Comparison of ENCODE assay signal across 22 mouse cellular contexts in genomic region chr4:129588865-129589264, GRCm38 (mm10). TPM values are rescaled to one million over a fixed set of nuclear protein-coding genes. Genes with fewer than 3 reads are reported as not detected.
A peak's percentile ranks its signal among the peaks of the same experiment; 100 is the strongest.
DNase-seq lines count a peak whose midpoint lies in the region; ATAC-seq and TF ChIP-seq lines count a peak whose summit lies in the region.
"Had no signal": no experiment of that assay in that cellular context is flagged by ENCODE, and none has a peak within 500 bp of the region (broad histone marks: within the 10 kb centered on the region; RNA-seq: fewer than 3 reads in every experiment).

No protein-coding gene starts in this region.

- WGBS in stomach, embryonic 15.5 days: 83% methylated on average over 4 of the region's 4 CpGs
- WGBS in stomach, postnatal 0 days: 70% methylated on average over 4 of the region's 4 CpGs
- 40% methylated on average over 4 of the region's 4 CpGs for WGBS in liver, embryonic 11.5 days
- 37% methylated on average over 4 of the region's 4 CpGs for WGBS in liver, embryonic 16.5 days (ENCODE audit: insufficient replicate concordance)
- WGBS in lung, postnatal 0 days: 69% methylated on average over 4 of the region's 4 CpGs

- peaks cover 30% of the 10 kb centered on the region for H3K36me3 ChIP-seq in stomach, embryonic 15.5 days
- peaks cover 16% of the 10 kb centered on the region for H3K36me3 ChIP-seq in stomach, postnatal 0 days (ENCODE audit: control insufficient read depth, insufficient read depth, low read length)
- H3K36me3 ChIP-seq in liver, embryonic 11.5 days (ENCODE audit: control insufficient read depth, insufficient read depth, low read length): peaks cover 25% of the 10 kb centered on the region
- peaks cover 24% of the 10 kb centered on the region for H3K36me3 ChIP-seq in liver, embryonic 16.5 days (ENCODE audit: control insufficient read depth, insufficient read depth)
- peaks cover 21% of the 10 kb centered on the region for H3K36me3 ChIP-seq in lung, postnatal 0 days (ENCODE audit: insufficient read depth, low read length)

- no peaks in the 10 kb centered on the region for H3K9me3 ChIP-seq in stomach, embryonic 15.5 days
- H3K9me3 ChIP-seq in stomach, postnatal 0 days (ENCODE audit: control insufficient read depth, low read length): no peaks in the 10 kb centered on the region
- no peaks in the 10 kb centered on the region for H3K9me3 ChIP-seq in liver, embryonic 11.5 days (ENCODE audit: control insufficient read depth, low read length)
- H3K9me3 ChIP-seq in liver, embryonic 16.5 days (replicated peaks; ENCODE audit: control insufficient read depth, low read length): no peaks in the 10 kb centered on the region
- H3K9me3 ChIP-seq in lung, postnatal 0 days (ENCODE audit: low read length): no peaks in the 10 kb centered on the region
- H3K9me3 ChIP-seq: hindbrain, embryonic 10.5 days; intestine, embryonic 15.5 days; limb, embryonic 12.5 days; midbrain, embryonic 12.5 days; neural tube, embryonic 13.5 days had no signal

- peaks cover 9% of the 10 kb centered on the region for H3K4me1 ChIP-seq in stomach, embryonic 15.5 days
- H3K4me1 ChIP-seq in stomach, postnatal 0 days (replicated peaks; ENCODE audit: control insufficient read depth, insufficient read depth): 0 out of 2 replicates have a peak, but pooled peaks cover 3% of the 10 kb centered on the region
- H3K4me1 ChIP-seq in liver, embryonic 11.5 days (replicated peaks; ENCODE audit: control insufficient read depth, insufficient read depth, low read length): peaks cover 11% of the 10 kb centered on the region
- peaks cover 39% of the 10 kb centered on the region for H3K4me1 ChIP-seq in liver, embryonic 16.5 days (ENCODE audit: control insufficient read depth, low read depth, low read length)
- peaks cover 6% of the 10 kb centered on the region; the same call in 1 of the 2 replicates for H3K4me1 ChIP-seq in lung, postnatal 0 days (ENCODE audit: insufficient read depth, low read depth, low read length)

- 0 out of 2 replicates have a peak, but pooled peaks have one; percentile 49 for ATAC-seq in stomach, embryonic 15.5 days (ENCODE audit: insufficient read depth, low FRiP score, low read depth)
- ATAC-seq in stomach, postnatal 0 days (ENCODE audit: low FRiP score, low TSS enrichment): no peak
- peak; percentile 42 for ATAC-seq in liver, embryonic 11.5 days (replicated peaks; ENCODE audit: low FRiP score)
- ATAC-seq in liver, embryonic 16.5 days (ENCODE audit: low read depth): peak; percentile 83
- ATAC-seq in lung, postnatal 0 days: no peak
- ATAC-seq: forebrain, embryonic 14.5 days; hindbrain, postnatal 0 days; intestine, embryonic 15.5 days had no signal

- TF ChIP-seq EP300 in stomach, postnatal 0 days (optimal IDR thresholded peaks at IDR 0.05): no peak
- TF ChIP-seq EP300 in lung, postnatal 0 days (IDR thresholded peaks at IDR 0.05): no peak

- no peak overlapping the region for H3K27ac ChIP-seq in stomach, embryonic 15.5 days
- no peak overlapping the region for H3K27ac ChIP-seq in stomach, postnatal 0 days (replicated peaks)
- H3K27ac ChIP-seq in liver, embryonic 11.5 days (ENCODE audit: low read depth, low read length): no peak overlapping the region
- peak overlapping the region; percentile 71 for H3K27ac ChIP-seq in liver, embryonic 16.5 days (ENCODE audit: low read length)
- no peak overlapping the region for H3K27ac ChIP-seq in lung, postnatal 0 days (ENCODE audit: low read length)
- H3K27ac ChIP-seq: hindbrain, embryonic 10.5 days; hindbrain, postnatal 0 days; intestine, embryonic 15.5 days; kidney, postnatal 0 days; limb, embryonic 12.5 days; midbrain, embryonic 12.5 days; neural tube, embryonic 13.5 days had no signal

- no peak for TF ChIP-seq CTCF in stomach, postnatal 0 days (IDR thresholded peaks at IDR 0.05; ENCODE audit: low read depth)
- no peak for TF ChIP-seq CTCF in lung, postnatal 0 days (IDR thresholded peaks at IDR 0.05)

- H3K9ac ChIP-seq in stomach, embryonic 15.5 days: no peak overlapping the region
- no peak overlapping the region for H3K9ac ChIP-seq in stomach, postnatal 0 days (ENCODE audit: low read length)
- H3K9ac ChIP-seq in liver, embryonic 11.5 days (ENCODE audit: low read depth, low read length): no peak overlapping the region
- H3K9ac ChIP-seq in liver, embryonic 16.5 days (ENCODE audit: low read depth, low read length): no peak overlapping the region
- no peak overlapping the region for H3K9ac ChIP-seq in lung, postnatal 0 days (replicated peaks; ENCODE audit: low read depth)
- H3K9ac ChIP-seq: intestine, embryonic 15.5 days; limb, embryonic 12.5 days; midbrain, embryonic 12.5 days; neural tube, embryonic 13.5 days had no signal

- no peak for DNase-seq in stomach, postnatal 0 days (ENCODE audit: low spot score)
- DNase-seq in liver, embryonic 11.5 days (ENCODE audit: low spot score): no peak
- DNase-seq in lung, postnatal 0 days (ENCODE audit: low spot score): no peak
- no peak for DNase-seq in frontal cortex, postnatal 10 days (ENCODE audit: low spot score in 2 of 2)
- no peak for DNase-seq in ovary, postnatal 36 days (ENCODE audit: low spot score)
- DNase-seq: adrenal gland, postnatal 14 days; cerebellum, adult 11-12 months; cerebellum, adult 9-11 months; gastrocnemius, postnatal 36 days; heart, postnatal 14 days; kidney, adult 8-10 months; lung, adult 2 months had no signal

- no peak overlapping the region for H3K4me2 ChIP-seq in stomach, embryonic 15.5 days
- H3K4me2 ChIP-seq in stomach, postnatal 0 days (replicated peaks; ENCODE audit: low read depth): no peak overlapping the region
- H3K4me2 ChIP-seq in liver, embryonic 11.5 days: no peak overlapping the region
- peak overlapping the region; percentile 1 for H3K4me2 ChIP-seq in liver, embryonic 16.5 days (ENCODE audit: low read depth, low read length)
- no peak overlapping the region for H3K4me2 ChIP-seq in lung, postnatal 0 days (replicated peaks; ENCODE audit: low read depth, low read length)
- H3K4me2 ChIP-seq: intestine, embryonic 15.5 days; limb, embryonic 12.5 days; midbrain, embryonic 12.5 days; neural tube, embryonic 13.5 days had no signal

- H3K27me3 ChIP-seq in stomach, embryonic 15.5 days (replicated peaks): no peaks in the 10 kb centered on the region
- no peaks in the 10 kb centered on the region for H3K27me3 ChIP-seq in stomach, postnatal 0 days (ENCODE audit: control insufficient read depth, insufficient read depth, low read length)
- H3K27me3 ChIP-seq in liver, embryonic 11.5 days (replicated peaks; ENCODE audit: control insufficient read depth, insufficient read depth, low read length): no peaks in the 10 kb centered on the region
- H3K27me3 ChIP-seq in liver, embryonic 16.5 days (ENCODE audit: control insufficient read depth, insufficient read depth, low read depth, low read length): no peaks in the 10 kb centered on the region
- H3K27me3 ChIP-seq in lung, postnatal 0 days (replicated peaks; ENCODE audit: insufficient read depth, low read length): no peaks in the 10 kb centered on the region
- H3K27me3 ChIP-seq: intestine, embryonic 15.5 days; limb, embryonic 12.5 days; midbrain, embryonic 12.5 days; neural tube, embryonic 13.5 days had no signal

- no peak overlapping the region for H3K4me3 ChIP-seq in stomach, embryonic 15.5 days (replicated peaks)
- H3K4me3 ChIP-seq in stomach, postnatal 0 days (ENCODE audit: low read depth, low read length): no peak overlapping the region
- no peak overlapping the region for H3K4me3 ChIP-seq in liver, embryonic 11.5 days (ENCODE audit: low read depth, low read length)
- H3K4me3 ChIP-seq in liver, embryonic 16.5 days (ENCODE audit: low read depth, low read length): no peak overlapping the region
- no peak overlapping the region for H3K4me3 ChIP-seq in lung, postnatal 0 days (ENCODE audit: low read depth, low read length)
- H3K4me3 ChIP-seq: hindbrain, embryonic 10.5 days; intestine, embryonic 15.5 days; limb, embryonic 12.5 days; midbrain, embryonic 12.5 days; neural tube, embryonic 13.5 days had no signal

RNA-seq across cellular contexts. Expression of gene Fam167b, which starts 10.5 kb away (rescaled TPM):
- 3.5 and 3.9 TPM in 2 replicates for polyA plus RNA-seq in stomach, embryonic 15.5 days (2015; fragmentation: Nextera tagmentation; extraction: Ambion mirVana)
- 1.2 and 1.9 TPM in 2 replicates for polyA plus RNA-seq in stomach, postnatal 0 days (2015; fragmentation: Nextera tagmentation; extraction: Ambion mirVana)
- 9.2 and 9.3 TPM in 2 replicates for polyA plus RNA-seq in liver, embryonic 11.5 days (2014; fragmentation: Nextera tagmentation; extraction: Ambion mirVana)
- polyA plus RNA-seq in liver, embryonic 16.5 days (2015; fragmentation: Nextera tagmentation; extraction: Ambion mirVana): 6.9 and 7.5 TPM in 2 replicates
- polyA plus RNA-seq in lung, postnatal 0 days (2015; fragmentation: Nextera tagmentation; extraction: Ambion mirVana): 3.2 and 4.5 TPM in 2 replicates
- polyA plus RNA-seq: forebrain, embryonic 14.5 days had no signal

RNA-seq across cellular contexts. Expression of gene Eif3i, which starts 11.6 kb away (rescaled TPM):
- polyA plus RNA-seq in stomach, embryonic 15.5 days (2015; fragmentation: Nextera tagmentation; extraction: Ambion mirVana): 263 and 265 TPM in 2 replicates
- 222 and 230 TPM in 2 replicates for polyA plus RNA-seq in stomach, postnatal 0 days (2015; fragmentation: Nextera tagmentation; extraction: Ambion mirVana)
- polyA plus RNA-seq in liver, embryonic 11.5 days (2014; fragmentation: Nextera tagmentation; extraction: Ambion mirVana): 329 and 341 TPM in 2 replicates
- polyA plus RNA-seq in liver, embryonic 16.5 days (2015; fragmentation: Nextera tagmentation; extraction: Ambion mirVana): 133 and 142 TPM in 2 replicates
- polyA plus RNA-seq in lung, postnatal 0 days (2015; fragmentation: Nextera tagmentation; extraction: Ambion mirVana): 140 and 161 TPM in 2 replicates

RNA-seq across cellular contexts. Expression of gene Tmem234, which starts 11.6 kb away (rescaled TPM):
- 194 and 200 TPM in 2 replicates for polyA plus RNA-seq in stomach, embryonic 15.5 days (2015; fragmentation: Nextera tagmentation; extraction: Ambion mirVana)
- polyA plus RNA-seq in stomach, postnatal 0 days (2015; fragmentation: Nextera tagmentation; extraction: Ambion mirVana): 168 and 169 TPM in 2 replicates
- 207 and 228 TPM in 2 replicates for polyA plus RNA-seq in liver, embryonic 11.5 days (2014; fragmentation: Nextera tagmentation; extraction: Ambion mirVana)
- 104 and 106 TPM in 2 replicates for polyA plus RNA-seq in liver, embryonic 16.5 days (2015; fragmentation: Nextera tagmentation; extraction: Ambion mirVana)
- polyA plus RNA-seq in lung, postnatal 0 days (2015; fragmentation: Nextera tagmentation; extraction: Ambion mirVana): 186 and 192 TPM in 2 replicates

RNA-seq across cellular contexts. Expression of gene Lck, which starts 15.4 kb away (rescaled TPM):
- 6.3 and 6.9 TPM in 2 replicates for polyA plus RNA-seq in stomach, embryonic 15.5 days (2015; fragmentation: Nextera tagmentation; extraction: Ambion mirVana)
- polyA plus RNA-seq in stomach, postnatal 0 days (2015; fragmentation: Nextera tagmentation; extraction: Ambion mirVana): 1.7 and 1.9 TPM in 2 replicates
- 5.5 and 6.0 TPM in 2 replicates for polyA plus RNA-seq in liver, embryonic 11.5 days (2014; fragmentation: Nextera tagmentation; extraction: Ambion mirVana)
- polyA plus RNA-seq in liver, embryonic 16.5 days (2015; fragmentation: Nextera tagmentation; extraction: Ambion mirVana): 3.1 and 3.2 TPM in 2 replicates
- polyA plus RNA-seq in lung, postnatal 0 days (2015; fragmentation: Nextera tagmentation; extraction: Ambion mirVana): 2.5 TPM in 2 replicates

RNA-seq across cellular contexts. Expression of gene Dcdc2b, which starts 25.2 kb away (rescaled TPM):
- polyA plus RNA-seq in stomach, embryonic 15.5 days (2015; fragmentation: Nextera tagmentation; extraction: Ambion mirVana): 1.7 and 2.4 TPM in 2 replicates
- polyA plus RNA-seq in stomach, postnatal 0 days (2015; fragmentation: Nextera tagmentation; extraction: Ambion mirVana): 0.65 and 0.75 TPM in 2 replicates
- polyA plus RNA-seq in liver, embryonic 11.5 days (2014; fragmentation: Nextera tagmentation; extraction: Ambion mirVana): 0.57 and 1.5 TPM in 2 replicates
- 0.46 and 0.91 TPM in 2 replicates for polyA plus RNA-seq in liver, embryonic 16.5 days (2015; fragmentation: Nextera tagmentation; extraction: Ambion mirVana)
- polyA plus RNA-seq in lung, postnatal 0 days (2015; fragmentation: Nextera tagmentation; extraction: Ambion mirVana): 16.1 and 20.1 TPM in 2 replicates

Comparison
In these comparisons a context has a peak if more than half of its experiments do, and no peak if none do; other contexts are left out.
1. ATAC-seq: peak in stomach, embryonic 15.5 days (single experiment), liver, embryonic 11.5 days (single experiment) and liver, embryonic 16.5 days (single experiment); none in stomach, postnatal 0 days (single experiment) and lung, postnatal 0 days (single experiment).